Mouse (Mus musculus) erythroblast, embryonic 14.5 days (primary cell): ENCODE results near the gene Napsa. TPM values are rescaled to one million over a fixed set of nuclear protein-coding genes. Genes with fewer than 3 reads are reported as not detected.

ENCODE experiments used
- H3K27me3 ChIP-seq: 2 replicates; pipeline ENCODE4 v1.6.1; 2012; ENCODE audit warnings: inconsistent platforms; ENCODE audit not compliant: control insufficient read depth
- H3K36me3 ChIP-seq: 2 replicates; pipeline ENCODE4 v1.6.1; 2012; ENCODE audit warnings: mild to moderate bottlenecking, inconsistent platforms; ENCODE audit not compliant: control insufficient read depth
- H3K4me1 ChIP-seq: 2 replicates; pipeline ENCODE4 v1.6.1; 2012; ENCODE audit warnings: inconsistent platforms; ENCODE audit not compliant: control insufficient read depth
- H3K4me3 ChIP-seq: replicated peaks from 2 replicates; pipeline ENCODE3; 2012; ENCODE audit warnings: moderate library complexity, mild to moderate bottlenecking, inconsistent platforms
- H3K9me3 ChIP-seq: 2 replicates; pipeline ENCODE4 v1.6.1; 2012; ENCODE audit warnings: low read length, inconsistent platforms, mixed read lengths; ENCODE audit not compliant: control insufficient read depth
- GATA1 ChIP-seq: IDR thresholded peaks from 2 replicates; pipeline ENCODE4 v1.6.1; 2012; ENCODE audit warnings: low read length, inconsistent platforms, mixed read lengths
- TAL1 ChIP-seq: IDR thresholded peaks from 3 replicates; pipeline ENCODE4 v1.6.1; 2012; ENCODE audit warnings: low read length, inconsistent platforms, mixed read lengths
- polyA plus RNA-seq: library from polyadenylated mRNA; stranded (reverse); fragments of >175 nt; gene quantifications from 2 replicates; pipeline ENCODE4 v1.2.3, GENCODE M21; 2012

Napsa gene
- polyA plus RNA-seq, 1 experiment, result 0.21 TPM

DNA sequence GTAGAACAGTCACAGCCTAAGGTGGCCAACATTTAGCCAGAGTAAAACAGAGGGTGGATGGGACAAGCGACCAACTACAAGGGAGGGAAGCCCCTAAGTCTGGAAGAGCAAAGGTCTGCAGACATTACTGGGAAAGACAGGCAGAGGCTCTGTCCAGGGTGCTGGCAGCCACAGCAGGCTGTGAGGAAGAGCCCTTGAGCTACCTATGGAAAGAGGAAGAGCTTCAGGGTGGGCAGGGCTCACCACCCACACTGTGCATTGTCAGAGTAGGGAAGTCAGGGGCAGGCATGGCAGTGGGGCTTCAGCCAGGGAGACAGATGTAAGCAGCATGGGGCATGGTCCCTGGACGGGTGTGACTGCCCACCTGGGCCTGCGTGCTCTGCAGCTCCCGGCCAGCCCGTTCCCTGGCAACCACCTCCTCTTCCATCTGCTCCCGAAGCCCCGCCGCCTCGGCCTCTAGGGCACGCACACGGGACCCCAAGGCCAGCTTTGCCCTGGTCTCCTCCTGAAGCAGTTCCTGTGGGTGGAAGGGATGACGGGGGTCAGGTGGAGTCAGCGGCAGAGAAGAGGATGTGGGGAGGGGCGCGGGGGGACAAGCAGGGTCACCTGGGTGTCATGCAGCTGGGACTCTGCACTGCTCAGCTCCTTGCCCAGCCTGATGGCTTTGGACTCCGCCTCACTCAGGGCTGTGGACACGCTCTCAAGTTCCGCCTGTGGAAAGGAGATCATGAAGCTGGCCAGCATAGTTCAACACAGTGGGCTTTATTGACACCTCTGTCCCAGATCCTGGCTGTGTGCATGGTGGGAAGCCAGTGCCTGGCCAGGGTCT, 51.7 kb downstream of the Napsa start:
- no peaks in the 10 kb centered on the region for H3K4me1 ChIP-seq
- H3K9me3 ChIP-seq, result peaks cover 17% of the 10 kb centered on the region
- no peak for TF ChIP-seq GATA1
- TF ChIP-seq TAL1, result no peak
- H3K36me3 ChIP-seq, result no peaks in the 10 kb centered on the region
- no peak overlapping the region for H3K4me3 ChIP-seq
- H3K27me3 ChIP-seq, result no peaks in the 10 kb centered on the region

DNA sequence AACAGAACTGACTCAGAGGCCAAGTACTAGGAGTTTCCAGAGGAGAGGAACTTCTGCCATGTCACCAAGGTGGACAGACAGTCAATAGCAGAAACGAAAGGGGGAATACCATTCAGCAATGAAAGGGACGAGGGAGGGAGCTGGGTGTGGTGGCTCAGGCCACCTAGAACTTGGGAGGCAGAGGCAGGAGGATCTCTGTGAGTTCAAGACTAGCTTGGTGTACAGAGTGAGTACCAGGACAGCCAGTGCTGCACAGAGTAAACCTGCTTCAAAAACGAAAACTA, 52.3 kb downstream of the Napsa start:
- H3K4me3 ChIP-seq, result no peak overlapping the region
- peaks cover 15% of the 10 kb centered on the region for H3K9me3 ChIP-seq
- no peaks in the 10 kb centered on the region for H3K36me3 ChIP-seq
- TF ChIP-seq TAL1 (no peak), GATA1 (no peak)
- no peaks in the 10 kb centered on the region for H3K27me3 ChIP-seq
- no peaks in the 10 kb centered on the region for H3K4me1 ChIP-seq

DNA sequence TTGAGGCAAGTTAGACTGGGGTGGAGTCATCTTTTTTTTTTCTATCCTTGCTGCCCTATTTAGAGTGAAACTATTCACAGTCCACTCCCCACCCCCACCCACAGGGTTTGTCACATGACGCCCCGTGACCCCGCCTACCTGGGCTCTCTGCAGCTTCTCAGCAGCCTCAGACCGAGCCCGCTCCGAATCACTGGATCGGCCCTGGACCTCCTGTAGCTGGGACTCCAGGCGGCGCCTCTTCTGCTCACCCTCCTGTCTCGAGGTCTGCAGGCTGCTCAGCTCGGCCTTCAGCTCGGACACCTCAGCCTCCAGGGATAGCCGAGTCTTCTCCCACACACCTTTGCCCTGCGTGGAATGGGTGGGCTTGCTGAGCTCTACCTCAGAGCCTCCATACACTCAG, 52.6 kb downstream of the Napsa start:
- H3K36me3 ChIP-seq, result no peaks in the 10 kb centered on the region
- H3K4me1 ChIP-seq, result no peaks in the 10 kb centered on the region
- TF ChIP-seq GATA1 (no peak), TAL1 (no peak)
- no peaks in the 10 kb centered on the region for H3K27me3 ChIP-seq
- no peak overlapping the region for H3K4me3 ChIP-seq
- H3K9me3 ChIP-seq, result peaks cover 11% of the 10 kb centered on the region

DNA sequence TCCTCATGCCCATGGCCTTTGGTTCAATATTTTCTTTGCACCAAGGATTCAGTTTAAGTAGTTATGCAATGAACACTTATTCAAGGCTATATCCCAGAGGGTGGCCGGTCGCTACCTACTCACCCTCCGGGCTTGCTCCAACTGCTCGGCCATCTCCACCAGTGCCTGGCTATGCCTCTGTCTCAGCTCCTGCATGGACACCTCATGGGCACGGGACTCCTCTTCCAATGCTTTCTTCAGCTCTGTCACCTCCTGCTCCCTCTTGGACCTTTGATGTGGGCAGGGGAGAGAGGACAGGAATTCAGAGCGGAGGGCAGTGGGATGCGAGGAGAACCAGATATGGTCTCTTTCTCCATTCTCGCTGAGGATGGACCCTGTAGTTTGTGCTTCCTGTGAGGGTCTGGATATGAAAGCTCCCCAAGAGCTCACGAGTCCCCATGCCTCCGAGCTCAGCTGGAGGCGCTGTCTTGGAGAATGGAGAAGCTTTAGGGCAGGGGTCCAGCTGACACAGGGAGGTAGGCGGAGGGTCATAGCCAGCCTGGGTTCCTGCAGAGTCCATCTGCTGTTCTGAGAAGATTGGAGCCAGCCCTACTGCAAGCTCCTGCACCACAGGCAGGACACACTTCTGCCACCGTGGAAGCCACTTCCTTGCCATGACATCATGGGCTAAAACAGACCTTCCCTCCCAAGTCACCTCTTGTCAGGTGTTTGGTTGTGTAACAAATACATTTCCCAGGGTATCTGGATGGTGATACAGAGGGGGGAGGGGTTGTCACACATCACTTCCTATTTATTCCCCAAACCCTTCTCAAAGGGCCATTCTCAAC, 53.3 kb downstream of the Napsa start:
- Histone ChIP-seq H3K4me3 (no peak overlapping the region), H3K36me3 (no peaks in the 10 kb centered on the region), H3K9me3 (peaks cover 11% of the 10 kb centered on the region), H3K27me3 (no peaks in the 10 kb centered on the region), H3K4me1 (no peaks in the 10 kb centered on the region)
- no peak for TF ChIP-seq GATA1
- TF ChIP-seq TAL1, result no peak

DNA sequence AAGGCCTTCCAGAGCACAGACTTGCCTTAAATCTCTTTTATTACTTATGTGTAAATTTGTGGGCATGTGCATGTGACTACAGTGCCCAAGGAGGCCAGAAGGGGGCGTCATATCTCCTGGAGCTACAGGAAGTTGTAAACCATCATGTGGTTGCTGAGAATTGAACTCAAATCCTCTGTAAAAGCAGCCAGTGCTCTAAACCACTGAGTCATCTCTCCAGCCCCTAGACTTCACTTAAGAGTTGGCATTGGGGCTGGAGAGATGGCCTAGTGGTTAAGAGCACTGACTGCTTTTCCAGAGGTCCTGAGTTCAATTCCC, 53.8 kb downstream of the Napsa start:
- Histone ChIP-seq H3K4me3 (no peak overlapping the region), H3K36me3 (no peaks in the 10 kb centered on the region), H3K27me3 (no peaks in the 10 kb centered on the region), H3K9me3 (peaks cover 8% of the 10 kb centered on the region; the same call in 1 of the 2 replicates), H3K4me1 (no peaks in the 10 kb centered on the region)
- no peak for TF ChIP-seq TAL1
- no peak for TF ChIP-seq GATA1

DNA sequence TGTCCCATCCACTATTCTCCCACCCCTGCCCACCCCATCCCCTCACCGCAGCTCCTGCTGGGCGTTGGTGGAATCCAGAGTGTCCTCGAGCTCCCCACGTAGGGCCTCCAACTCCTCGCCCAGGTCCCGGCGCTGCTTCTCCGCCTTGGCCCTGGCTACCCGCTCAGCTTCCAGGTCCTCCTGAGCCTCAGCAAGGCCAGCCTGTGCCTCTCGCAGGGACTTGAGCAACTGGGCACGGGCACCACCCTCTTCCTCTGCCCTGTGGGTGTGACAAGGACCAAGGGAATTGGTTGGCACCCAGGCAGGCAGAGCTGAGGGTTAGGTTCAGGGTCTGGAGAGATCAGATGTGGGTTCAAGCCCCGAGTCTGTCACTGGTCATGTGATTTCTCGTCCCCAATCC, 54.8 kb downstream of the Napsa start:
- TF ChIP-seq TAL1 (no peak), GATA1 (no peak)
- Histone ChIP-seq H3K27me3 (no peaks in the 10 kb centered on the region), H3K36me3 (no peaks in the 10 kb centered on the region), H3K4me3 (no peak overlapping the region), H3K9me3 (peaks cover 2% of the 10 kb centered on the region; the same call in 1 of the 2 replicates), H3K4me1 (no peaks in the 10 kb centered on the region)

DNA sequence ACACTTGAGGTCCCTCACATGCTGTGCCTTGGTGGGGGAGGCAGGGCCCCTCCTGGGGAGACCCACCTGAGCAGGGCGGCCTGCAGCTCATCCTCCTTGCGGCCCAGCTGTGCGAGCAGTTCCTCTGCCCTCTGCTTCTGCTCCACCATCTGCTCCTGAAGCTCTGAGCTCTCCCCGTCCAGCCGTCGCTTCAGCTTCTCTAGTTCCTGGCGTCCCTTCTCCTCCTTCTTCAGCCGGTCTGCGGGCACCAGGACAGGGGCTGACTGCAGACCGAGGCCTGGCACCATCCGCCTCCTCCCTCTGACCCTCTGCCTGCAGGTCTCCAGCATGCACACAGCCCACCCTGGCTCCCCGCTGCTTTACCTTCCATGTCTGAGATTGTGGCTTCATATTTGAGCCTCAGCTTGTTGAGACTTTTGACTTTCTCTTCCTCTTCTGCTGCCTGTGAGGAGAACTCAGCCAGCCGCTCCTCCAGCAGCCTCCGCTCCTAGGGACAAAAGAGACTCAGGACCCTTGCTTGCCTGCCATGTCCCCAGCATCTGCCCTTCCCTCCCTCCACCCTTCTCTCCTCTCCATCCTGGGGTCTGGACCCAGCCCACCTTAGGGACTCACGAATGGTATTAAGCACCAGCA, 56.3 kb downstream of the Napsa start:
- Histone ChIP-seq H3K4me1 (no peaks in the 10 kb centered on the region), H3K27me3 (no peaks in the 10 kb centered on the region), H3K4me3 (no peak overlapping the region), H3K36me3 (no peaks in the 10 kb centered on the region), H3K9me3 (no peaks in the 10 kb centered on the region)
- TF ChIP-seq TAL1, result no peak

DNA sequence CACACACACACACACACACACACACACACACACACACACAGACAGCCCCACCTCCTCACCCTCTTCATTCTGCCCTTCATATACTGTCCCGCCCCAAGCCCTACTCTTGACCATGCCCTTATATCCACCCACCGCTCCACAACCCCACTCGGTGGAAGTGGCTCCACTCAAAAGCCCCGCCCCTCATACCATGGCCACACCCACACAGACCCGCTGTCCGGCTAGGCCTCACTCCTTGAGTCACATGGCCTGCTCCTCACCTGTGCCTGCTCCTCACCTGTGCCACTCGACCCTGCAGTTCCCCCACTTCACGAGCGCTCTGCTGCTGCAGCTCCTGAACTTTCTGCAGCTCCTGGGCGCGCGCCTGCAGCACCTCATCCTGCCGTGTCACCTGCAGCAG, 58.3 kb downstream of the Napsa start:
- Histone ChIP-seq H3K4me3 (no peak overlapping the region), H3K9me3 (no peaks in the 10 kb centered on the region), H3K4me1 (no peaks in the 10 kb centered on the region), H3K27me3 (no peaks in the 10 kb centered on the region), H3K36me3 (no peaks in the 10 kb centered on the region)
- no peak for TF ChIP-seq GATA1
- TF ChIP-seq TAL1, result no peak

DNA sequence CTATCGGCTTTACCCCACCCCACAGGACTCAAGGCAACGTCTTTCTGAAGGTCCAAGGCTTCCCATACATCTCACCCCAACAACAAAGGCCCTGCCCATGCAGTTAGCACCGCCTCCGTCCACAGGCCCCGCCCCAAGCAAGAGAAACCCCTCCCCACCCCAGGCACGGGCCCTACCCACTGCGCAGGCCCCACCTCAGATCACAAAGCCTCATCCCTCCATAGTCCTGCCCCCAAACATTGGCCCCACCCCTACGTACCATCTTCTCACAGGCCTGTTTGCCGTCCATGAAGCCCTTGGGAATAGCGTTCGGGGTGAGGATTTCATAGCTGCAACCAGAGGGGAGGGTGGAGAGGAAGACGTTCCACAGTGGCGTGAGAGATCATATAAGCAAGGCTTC, 60.5 kb downstream of the Napsa start:
- H3K9me3 ChIP-seq, result no peaks in the 10 kb centered on the region
- H3K4me3 ChIP-seq, result no peak overlapping the region
- H3K4me1 ChIP-seq, result no peaks in the 10 kb centered on the region
- no peaks in the 10 kb centered on the region for H3K36me3 ChIP-seq
- TF ChIP-seq GATA1 (no peak), TAL1 (no peak)
- peaks cover 4% of the 10 kb centered on the region for H3K27me3 ChIP-seq
